Mouse (Mus musculus): ENCODE data around the gene Bcl2l2.

DNA sequence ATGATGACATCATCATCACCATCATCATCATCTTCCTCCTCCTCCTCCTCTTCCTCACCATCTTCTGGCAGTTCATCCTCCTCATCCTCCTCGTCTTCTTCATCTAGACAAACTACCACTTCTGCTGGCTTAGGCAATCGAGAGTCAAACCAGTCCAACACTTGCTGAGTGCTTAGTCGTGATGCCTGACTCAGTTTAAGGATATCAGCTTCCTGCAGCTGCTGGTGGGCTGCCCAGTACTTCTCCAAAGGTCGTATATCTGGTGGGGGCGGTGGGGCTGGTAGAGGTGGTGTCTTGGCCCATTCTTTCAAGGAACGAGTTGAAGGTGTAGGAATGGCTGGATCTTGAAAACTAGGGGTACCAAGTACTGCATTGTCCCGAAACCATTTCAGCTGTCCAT, 26.5 kb upstream of the Bcl2l2 start:
- TF ChIP-seq ZNF384 (IDR thresholded peaks at IDR 0.05; ENCODE audit: low read depth, low read length): no peak
- TF ChIP-seq HCFC1 (IDR thresholded peaks at IDR 0.05; ENCODE audit: borderline replicate concordance, insufficient read depth, low read length): no peak
- TF ChIP-seq CHD2 (IDR thresholded peaks at IDR 0.05; ENCODE audit: low read depth, low read length): no peak

Data from ES-E14 (cell line).